Mouse (Mus musculus) layer of hippocampus, adult 11-12 months (tissue): ENCODE results near the gene E030030I06Rik.
"Not testable (repeated sequence)": the region's sequence is repeated elsewhere in the genome, so short reads cannot be mapped to it uniquely, and the experiment has no call there.

Experiments
- DNase-seq: peaks from one replicate; pipeline ENCODE4 v3.0.0; 2022; ENCODE audit warnings: low spot score

E030030I06Rik gene

DNA sequence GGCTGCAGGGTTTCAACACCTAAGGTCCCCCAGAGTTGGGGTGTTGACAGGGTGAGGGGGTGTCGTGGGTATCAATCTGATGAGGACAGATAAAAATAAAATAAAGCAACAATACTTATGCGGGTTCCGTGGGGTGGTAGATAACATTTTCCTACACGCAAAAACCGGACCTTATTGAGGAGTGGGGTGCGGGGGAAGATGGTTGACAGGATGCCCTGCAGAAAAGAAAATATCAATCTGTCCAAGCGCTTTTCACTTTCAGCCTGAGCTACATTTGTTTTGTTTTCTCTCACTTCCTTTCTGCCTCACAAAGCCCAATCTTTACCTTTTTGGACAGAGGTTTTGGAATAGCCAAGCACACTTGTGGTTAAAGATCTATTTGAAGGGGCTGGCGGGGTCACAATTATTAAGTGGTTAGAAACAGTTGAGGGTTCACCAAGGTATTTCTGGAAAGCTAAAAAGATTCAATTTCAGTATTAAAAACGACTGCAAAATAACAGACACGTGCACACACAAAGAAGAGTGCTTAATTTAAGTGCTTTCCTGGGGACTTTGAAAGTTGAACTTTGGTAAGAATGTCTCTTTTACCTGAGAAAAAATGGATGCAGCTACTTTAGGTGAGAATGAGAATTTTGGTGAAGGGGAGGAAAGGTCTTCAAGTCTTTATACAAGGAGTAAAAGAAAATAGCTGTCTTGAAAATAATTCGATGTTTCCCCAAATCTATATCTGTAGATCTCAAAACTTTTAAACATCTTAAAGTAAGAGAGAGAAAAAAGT, 3.0 kb upstream of the E030030I06Rik start:
- DNase-seq, result not testable (repeated sequence)

DNA sequence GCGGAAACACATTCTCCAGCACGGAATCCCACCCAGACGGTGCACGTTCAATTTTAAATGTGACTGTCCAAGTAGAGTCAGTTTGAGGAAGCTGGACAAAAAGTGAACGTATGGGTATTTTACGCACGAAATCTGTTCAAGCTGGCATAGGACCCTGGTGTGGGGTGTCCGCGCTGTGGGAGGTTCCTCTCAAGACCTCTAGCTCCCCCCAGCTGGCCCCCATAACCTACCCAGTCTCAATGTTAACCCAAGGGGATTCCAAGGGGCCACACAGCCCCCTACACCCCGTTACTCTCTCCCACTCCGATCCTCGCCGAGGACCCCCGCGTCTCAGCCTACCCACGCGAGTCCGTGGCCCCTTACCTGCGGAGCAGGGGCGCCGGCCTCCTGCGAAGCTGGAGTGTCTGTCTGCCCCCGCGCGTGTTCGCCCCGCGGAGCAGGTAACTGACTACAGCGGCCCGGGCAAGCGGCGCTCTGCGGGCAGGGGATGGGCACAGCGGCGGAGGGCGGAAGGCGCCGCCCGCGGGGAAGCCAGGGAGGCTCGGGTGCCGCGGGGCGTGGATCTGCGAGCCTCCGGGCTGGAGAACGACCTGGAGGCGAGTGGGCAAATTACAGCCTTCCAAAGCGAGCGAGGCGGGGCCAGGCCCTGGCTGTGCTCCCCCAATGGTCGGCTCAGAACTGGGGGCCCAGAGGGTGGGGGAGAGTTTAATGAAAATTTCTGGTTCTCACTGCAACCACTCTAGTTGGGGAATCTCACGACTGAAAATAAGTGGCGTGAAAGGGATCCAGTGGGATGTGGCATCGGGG, 2.2 kb upstream of the E030030I06Rik start:
- not testable (repeated sequence) for DNase-seq

DNA sequence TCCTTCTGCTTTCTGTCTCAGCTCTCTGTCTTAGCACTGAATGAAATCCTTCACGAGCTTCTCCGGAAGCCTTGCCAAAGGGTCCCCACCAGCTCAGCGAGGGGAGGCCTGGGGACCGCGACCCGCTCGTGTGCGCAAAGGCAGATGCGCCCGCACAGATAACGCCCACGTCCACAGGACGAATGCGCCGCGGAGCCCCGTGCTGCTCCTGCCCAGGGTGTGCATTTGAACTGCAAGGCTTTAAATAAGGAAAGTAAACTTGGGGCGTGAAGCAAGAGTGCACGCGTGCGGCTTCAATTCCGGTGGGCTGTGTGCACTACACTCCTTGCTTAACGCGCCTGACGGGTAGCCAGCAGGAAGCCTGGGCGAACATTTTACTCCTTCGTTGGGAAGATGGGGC, 1.5 kb upstream of the E030030I06Rik start:
- no peak for DNase-seq

DNA sequence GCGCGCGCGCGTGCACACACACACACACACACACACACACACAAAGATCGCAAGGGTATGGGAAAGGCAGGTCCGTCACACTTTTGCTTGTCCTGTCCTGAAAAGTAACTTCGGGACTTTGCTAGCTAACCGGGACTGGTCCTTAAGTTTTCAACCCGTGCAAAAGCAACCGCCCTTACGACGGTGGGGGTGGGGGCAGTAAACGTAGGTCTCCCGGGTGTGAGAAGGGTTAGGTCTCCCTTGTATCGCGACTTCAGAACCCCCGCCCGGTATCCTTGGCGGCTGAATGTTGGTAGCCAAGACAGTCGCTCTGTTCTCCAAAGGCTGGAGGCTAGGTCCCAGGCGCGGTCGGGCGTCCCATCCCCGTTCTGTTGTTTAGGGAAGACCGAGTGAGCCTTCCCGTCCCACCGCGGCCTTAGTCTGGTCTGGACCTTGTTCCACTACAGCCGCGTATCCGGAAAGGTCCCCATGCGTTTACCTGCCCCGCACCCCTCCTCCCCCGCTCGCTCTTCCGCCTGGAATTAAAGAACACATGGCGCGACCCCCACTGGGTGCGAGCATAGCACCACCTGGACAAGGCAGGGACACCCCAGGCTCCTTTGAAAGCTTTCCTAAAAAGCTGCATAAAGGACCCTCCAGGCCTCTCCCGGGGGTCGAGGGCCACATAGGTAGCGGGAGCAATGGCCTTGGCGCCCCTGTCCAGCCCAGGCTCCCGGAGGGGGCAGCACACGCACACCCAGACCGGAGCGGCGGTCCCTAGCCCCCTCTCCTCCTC, 808 bp upstream of the E030030I06Rik start:
- no peak for DNase-seq

DNA sequence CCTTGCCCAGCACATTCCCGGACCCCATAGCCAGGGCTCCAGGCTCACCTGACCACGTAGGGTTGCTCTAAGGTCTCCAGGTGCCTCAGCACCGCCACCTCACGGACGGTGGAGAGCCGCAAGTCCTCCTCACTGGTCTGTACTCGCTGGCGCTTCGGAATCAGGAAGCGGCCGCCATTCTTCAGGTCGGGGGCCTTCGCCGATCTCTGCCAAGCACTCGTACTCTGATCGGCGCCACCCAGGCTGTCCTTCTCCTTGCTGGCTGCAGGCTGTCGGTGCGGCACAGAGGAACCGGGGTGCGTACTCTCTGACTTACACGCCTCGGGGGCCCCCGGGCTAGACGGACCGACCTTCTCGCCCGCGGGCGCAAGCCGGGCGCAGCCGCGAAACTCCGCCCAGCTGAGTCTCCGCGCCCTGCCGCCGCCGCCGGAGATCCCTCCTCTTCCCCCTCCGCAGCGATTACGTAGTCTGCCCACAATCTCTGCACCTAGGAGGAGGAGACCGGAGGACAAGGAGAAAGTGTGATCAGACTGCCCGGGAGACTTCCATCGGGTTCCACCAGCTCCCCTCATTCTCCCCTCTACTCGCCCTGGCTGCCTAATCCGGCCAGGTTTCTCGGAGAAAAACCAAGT, 513 bp downstream of the E030030I06Rik start:
- no peak for DNase-seq

DNA sequence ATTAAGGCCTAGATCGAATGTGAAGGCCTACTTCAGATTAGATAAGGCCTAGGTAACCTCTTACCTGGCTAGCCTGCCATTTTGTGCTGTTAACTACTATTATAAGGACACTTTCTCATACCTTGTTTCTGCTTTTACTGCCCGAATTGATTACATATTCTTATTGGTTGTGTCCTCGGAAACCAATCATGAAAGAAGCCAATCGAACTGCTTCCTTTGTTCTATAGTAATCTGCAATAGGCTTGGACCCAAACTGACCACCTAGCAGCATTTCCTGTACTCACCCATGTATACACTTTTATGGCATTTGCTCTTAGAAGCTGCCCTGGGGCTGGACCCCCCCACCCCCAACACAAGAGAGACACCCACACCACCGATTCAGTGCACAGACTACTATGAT, 6.1 kb downstream of the E030030I06Rik start:
- no peak for DNase-seq

DNA sequence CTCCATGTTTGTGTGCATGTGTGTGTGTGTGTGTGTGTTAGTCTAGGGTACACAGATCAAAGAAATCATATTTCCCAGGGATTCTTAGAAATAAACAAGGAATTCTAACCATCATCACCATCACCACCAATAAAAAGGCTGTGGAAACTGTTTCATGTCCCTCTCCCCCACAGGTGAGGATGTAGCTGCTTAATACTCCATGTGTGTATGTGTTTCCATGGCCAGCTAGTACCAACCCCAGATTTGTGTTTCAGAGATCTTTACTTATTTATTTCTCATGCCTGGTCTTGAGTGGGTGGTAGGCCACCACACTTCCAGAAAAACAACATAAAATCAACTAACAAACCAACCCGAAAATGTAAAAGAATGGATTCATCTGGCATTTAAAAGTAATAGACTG, 6.9 kb downstream of the E030030I06Rik start:
- not testable (repeated sequence) for DNase-seq

DNA sequence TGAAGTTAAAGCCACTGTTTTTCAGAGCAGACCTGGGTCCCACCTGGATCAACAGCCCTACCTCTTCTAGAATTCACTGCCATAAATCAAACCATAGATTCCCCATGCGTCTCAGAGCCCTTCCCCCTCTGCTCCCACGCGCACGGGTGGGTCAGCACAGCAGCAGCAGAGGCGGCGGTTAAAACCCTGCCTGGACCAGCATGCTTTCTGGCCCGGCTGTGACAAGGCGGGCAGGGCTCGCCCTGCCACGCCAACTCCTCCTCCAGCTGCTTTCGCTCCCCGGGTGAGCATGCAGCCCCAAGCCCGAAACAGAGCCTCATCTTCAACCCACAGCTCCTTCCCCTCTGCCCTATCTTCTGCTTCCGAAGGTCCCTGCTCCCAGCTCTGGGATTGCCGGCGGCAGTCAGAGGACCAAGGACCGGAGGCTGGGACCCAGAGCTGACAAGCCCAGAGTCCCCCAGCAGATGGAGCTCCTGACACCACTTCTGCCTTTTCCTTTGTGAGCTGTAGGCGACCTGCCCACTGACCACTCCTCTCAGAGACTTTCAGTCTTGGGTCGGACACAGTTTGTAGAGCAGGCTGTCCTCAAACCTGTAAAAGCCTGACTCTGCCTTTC, 8.3 kb downstream of the E030030I06Rik start:
- DNase-seq, result peak; percentile 70

DNA sequence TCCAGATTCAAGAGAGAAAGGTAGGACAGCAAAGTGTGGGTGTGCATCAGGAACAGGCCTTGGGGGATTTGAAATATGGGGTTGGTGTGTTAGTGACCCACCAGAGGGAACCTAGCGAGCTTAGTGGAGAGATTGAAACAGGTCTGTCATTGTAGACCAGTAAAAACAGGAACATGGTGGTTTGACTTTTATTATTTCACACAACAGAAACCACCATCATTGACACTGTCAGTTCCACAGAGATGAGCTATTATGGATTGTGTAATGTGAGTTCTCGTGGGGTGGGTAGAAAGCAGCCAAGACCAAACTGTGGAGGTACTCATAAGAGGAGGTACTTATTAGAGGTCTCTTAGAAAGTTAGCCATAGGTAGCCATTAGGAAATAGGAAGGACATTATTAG, 74.5 kb downstream of the E030030I06Rik start:
- no peak for DNase-seq

DNA sequence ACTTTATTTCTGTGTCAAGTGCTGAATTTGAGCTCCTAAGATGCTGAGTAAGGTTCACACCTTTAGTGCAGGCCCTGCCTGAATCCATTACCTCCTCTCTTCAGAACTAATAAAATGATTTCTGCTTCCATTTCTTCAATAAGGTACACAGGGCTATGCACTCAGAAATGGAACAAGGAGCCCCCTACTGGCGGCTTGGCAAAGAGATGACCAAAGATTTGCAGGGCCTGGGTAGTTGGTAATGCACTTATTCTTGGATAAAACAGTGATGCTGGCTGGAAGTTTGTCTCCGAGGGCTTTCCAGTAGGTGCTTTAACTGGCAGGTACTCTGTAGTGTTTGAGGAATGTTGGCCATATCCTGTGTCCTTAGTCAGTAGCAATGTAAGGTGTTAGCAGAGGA, 76.3 kb downstream of the E030030I06Rik start:
- DNase-seq, result no peak

DNA sequence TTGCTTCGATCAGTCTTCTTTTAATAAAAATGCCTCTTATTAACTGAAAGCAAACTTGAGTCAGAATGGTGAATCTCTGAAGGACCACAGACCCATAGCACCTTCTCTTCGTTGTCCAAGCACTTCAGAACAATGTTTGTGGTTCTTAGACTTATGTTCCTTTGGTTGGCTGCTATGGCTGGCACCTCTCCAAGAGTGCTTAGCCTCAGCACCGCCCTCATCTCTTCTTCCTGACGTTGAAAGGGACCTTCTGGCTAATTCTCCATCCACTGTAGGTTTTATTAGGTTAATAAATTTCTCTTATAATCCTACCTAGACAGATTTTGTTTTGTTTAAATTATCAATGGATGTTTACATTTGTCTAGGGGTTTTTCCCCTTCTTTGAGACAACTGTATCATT, 78.5 kb downstream of the E030030I06Rik start:
- DNase-seq, result no peak

DNA sequence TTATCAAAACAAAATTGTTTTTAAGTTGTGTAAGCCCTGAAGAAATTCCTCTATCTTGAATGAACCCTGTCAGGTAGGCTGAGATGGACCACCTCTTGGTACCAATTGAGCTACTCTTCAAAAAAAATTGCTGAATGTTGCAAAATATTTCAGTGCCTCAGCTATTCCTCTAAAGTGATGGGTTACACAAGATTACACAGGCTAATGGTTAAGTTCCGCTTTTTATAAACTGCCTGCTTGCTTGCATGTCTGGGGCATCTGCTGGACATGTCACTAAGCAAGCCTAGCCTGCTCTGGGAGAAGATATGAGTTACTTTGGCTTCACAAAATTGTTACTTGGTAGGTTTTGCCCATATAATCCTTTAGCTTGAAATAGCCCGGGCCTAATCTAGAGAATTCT, 78.9 kb downstream of the E030030I06Rik start:
- no peak for DNase-seq

DNA sequence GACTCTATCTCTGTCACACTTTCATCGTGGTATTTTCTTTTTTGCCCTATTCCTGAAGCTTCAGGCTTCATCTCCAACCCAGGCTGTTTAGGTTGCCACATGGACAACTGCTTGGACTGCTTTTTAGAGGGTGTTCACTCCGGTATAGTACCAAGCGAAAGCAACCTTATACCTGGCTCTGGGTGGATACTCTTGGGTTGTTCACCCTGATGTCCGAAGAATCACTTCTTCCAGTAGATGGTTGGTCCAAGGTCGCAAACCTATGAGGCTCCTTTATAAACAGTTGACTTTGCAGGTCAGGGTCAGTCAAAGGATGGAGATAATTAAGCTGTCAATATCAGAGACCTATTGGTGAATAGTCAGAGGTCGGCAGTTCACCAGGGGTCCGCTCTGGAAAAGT, 81.1 kb downstream of the E030030I06Rik start, which contains the start of gene 4930444G20Rik:
Gene 4930444G20Rik, minus strand, starts transcription at position 101 of the 400 bp plus-strand sequence.
- DNase-seq, result not testable (repeated sequence)
